Mouse (Mus musculus) myocyte (in vitro differentiated cells): ENCODE data around the gene Rbl2.

Experiments used
- CEBPB ChIP-seq: IDR thresholded peaks from 2 replicates; pipeline ENCODE4 v1.6.1; 2011; ENCODE audit warnings: mild to moderate bottlenecking, moderate library complexity; ENCODE audit not compliant: poor library complexity, insufficient read depth, severe bottlenecking
- E2F4 ChIP-seq: IDR thresholded peaks from one replicate; pipeline ENCODE4 v1.6.1; 2011; ENCODE audit warnings: mild to moderate bottlenecking, control low read depth, moderate library complexity; ENCODE audit not compliant: insufficient read depth
- MAX ChIP-seq: IDR thresholded peaks from one replicate; pipeline ENCODE4 v1.6.1; 2011; ENCODE audit warnings: low read depth, mild to moderate bottlenecking, control low read depth
- MYOD1 ChIP-seq, 3 experiments: IDR thresholded peaks; one replicate each; pipeline ENCODE4 v1.6.1; 2011; ENCODE audit warnings: control low read depth in 2 of 3, low read depth in 2 of 3, mild to moderate bottlenecking in 2 of 3, moderate library complexity in 1 of 3; ENCODE audit not compliant: insufficient read length in 2 of 3, control insufficient read depth in 1 of 3
- POLR2A ChIP-seq: IDR thresholded peaks from one replicate; pipeline ENCODE4 v1.6.1; 2011; ENCODE audit warnings: low read depth, mild to moderate bottlenecking, control low read depth, moderate library complexity; ENCODE audit not compliant: insufficient read length
- USF1 ChIP-seq: IDR thresholded peaks from one replicate; pipeline ENCODE4 v1.6.1; 2011; ENCODE audit warnings: low read depth, mild to moderate bottlenecking, control low read depth, moderate library complexity

DNA sequence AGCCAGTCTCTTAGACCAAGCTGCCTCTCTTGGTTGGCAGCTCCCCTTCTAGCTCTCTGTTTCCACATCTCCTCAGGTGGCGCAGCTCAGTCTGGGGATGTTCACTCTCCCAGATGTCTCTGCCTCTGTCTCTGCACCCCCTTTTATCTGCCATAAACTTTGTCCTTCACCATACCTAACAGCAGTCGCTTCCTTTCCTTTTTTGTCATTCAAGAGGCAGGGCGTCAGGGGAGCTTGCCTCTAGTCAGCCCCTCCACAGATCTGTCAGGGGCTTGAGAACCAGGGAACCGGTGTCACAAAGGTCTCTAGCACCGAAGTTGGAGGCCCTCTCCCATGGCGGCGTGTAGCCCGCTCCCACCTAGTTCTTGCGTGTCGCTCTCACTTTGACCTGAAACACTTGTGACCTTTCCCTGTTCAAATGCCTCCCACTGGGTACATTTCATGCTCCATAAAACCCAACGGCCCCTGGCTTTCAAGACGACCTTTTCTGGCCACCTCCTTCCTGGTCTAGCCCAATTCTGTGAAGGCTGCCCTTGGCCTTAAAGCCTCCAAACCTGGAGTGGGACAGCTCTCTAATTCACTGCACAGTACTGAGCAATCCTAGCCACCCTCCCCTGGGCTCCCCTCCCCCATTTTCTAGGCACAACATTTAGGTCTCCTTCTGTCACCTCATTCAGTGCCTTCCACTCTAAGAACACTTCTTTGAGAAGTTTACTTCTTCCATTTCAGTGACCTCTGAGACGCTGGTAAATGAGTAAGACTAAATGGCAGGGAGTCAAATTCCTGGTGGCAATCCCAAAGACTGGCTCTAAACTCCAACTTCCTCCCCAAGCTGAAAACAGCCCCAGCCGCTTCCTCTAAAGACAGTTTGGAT lies 65.7 kb downstream of the Rbl2 start:
- TF ChIP-seq USF1 = no peak
- TF ChIP-seq MAX = no peak
- TF ChIP-seq POLR2A = no peak
- no peak for TF ChIP-seq E2F4
- TF ChIP-seq CEBPB = no peak
- no peak for TF ChIP-seq MYOD1 (IDR thresholded peaks at IDR 0.05; ENCODE audit: control insufficient read depth in 1 of 3, insufficient read length in 2 of 3, low read depth in 2 of 3)
